Mouse (Mus musculus) testis, postnatal 14 days (tissue): ENCODE results near the gene Katna1.
"Not testable (repeated sequence)": the region's sequence is repeated elsewhere in the genome, so short reads cannot be mapped to it uniquely, and the experiment has no call there.

Experiments used
- DNase-seq: peaks from one replicate; pipeline ENCODE4 v3.0.0; 2021; ENCODE audit warnings: low spot score

Gene Katna1

DNA sequence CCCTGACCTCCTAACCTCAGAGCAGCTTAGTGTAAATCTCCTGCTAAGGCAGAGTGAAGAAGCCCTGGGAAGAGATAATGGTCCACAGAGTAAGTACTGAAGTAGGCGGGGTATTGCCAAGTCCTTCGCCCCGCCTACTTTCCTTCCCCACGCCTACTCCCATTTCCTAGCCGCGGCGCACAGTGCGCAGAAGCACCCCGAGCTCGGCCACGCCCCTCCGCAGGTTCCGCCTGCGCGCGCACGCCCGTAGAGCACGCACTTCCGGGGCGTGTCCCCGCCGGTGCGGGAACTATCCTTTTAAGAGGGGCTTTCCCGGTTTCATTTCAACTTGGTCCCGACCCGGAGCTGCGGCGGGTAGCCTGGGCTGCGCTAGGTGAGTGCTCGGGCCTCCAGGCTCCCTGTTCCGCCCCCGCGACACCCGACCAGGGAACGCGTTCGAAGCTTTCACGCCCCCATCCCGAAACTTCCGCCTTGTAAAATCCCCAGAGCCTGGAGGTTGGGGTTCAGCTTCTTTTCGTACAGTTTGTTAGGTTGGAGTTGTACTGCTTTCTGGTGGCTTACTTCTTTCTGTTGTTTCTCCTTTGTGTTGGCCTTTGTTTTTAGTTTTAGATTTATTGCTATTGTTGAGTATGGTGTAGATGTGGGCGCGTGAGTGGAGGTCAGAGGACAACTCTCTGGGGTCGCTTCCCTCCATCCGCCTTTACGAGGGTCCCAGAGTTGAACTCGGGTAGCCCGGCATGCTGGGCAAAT, at the start of gene Katna1:
Gene Katna1 (plus strand): TSS at position 250 of the 750 bp plus-strand sequence.
- peak; percentile 93 for DNase-seq

DNA sequence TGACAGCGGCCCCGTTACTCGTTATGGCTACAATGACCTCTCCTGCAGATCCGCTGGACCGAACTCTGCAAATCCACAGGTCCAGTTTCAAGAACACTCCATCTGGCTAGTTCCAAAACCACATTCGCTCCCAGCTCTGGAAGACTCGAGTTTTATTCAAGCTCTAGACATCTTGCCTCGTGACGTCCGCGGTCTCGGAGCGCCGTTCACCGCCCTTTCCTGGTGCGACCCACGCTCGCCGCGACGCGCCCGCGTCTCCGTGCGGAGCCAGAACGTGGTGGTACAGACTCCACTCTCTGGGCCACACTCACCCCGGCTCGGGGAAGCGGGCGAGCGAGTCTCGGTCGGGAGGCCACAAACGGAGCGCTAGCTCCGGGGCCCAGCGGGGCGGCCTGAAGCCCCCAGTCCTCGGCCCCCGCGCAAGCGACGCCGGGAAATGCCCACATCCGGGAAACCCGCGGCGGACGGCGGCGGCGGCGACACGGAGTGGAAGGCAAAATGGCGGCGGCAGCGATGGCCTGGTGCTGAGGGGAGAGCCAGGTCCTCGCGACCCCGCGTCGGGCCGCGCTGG, 45.0 kb upstream of the Katna1 start, which contains the start of the genes Pcmt1 and Lats1:
Gene Pcmt1 (minus strand): TSS at position 406 of the 571 bp plus-strand sequence.
Gene Lats1 (plus strand): TSS at position 484 of the 571 bp plus-strand sequence.
- peak; percentile 90 for DNase-seq

DNA sequence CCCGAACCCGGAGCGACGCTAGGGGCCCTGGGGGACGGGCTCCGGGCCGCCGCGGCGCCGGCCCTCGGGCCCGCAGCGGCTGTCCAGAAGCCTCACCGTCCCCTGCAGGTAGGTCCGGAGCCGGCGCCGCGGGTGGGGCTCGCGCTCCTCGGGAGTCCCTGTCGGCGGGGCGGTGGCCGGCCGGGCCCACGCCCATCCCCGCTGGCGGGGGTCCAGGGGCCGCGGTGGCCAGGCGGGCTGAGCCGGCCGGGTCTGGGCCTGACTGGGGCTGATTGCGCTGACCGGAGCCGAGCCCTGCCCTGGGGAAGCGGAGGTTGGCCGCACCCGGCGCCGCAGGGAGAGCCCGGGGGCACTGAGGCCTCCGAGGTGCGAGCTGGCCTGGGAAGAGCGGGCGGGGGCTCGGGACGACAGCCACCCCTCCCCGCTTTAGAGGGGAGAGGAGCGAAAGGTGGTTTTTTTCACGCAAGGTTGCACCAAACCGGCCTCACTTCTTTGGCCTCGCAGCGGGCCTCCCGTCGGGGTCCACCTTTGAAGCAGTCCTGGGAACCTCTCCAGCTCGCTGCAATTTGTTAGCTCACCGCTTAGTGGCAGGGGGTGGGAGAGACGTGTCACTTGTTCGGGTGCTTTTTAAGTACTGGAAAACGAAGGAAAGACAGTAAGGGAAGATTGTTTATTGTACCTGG, 44.3 kb upstream of the Katna1 start:
- peak; percentile 85 for DNase-seq

DNA sequence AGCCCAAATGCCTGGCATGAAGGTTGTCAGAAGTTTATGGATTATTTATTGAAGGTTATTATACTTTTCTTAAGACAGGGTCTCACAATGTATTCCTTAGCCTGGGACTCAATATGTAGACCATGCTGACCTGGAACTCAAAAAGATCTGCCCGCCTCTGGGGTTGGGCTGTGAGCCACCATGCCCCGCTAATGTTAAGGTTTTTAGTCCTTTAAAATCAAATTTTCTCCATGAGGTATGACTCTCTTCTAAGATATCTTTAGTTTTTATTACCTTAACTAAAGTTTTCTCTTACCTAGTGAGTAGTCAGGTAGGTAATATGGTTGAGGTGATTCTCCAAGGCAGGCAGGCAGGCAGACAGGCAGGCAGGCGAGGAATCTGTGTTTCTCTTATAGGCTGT, 43.6 kb upstream of the Katna1 start:
- DNase-seq, result no peak

DNA sequence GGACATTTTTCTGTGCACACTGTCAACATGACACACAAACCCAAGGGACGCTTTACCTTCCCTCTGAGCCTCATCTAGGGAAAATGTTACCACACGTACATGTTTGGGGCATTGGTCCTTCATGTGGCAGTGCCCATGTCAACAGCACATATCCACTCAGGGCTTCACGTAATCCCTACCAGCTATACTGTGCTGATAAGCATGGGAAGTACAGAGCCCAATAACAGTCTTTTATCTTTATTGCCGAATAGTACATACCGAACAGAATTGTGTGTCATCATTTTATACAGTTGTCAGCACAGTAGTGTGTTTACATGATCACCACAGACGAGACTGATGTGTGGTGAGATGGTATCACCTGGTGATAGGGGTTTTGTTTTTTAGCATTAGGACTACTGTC, 38.9 kb upstream of the Katna1 start:
- no peak for DNase-seq

DNA sequence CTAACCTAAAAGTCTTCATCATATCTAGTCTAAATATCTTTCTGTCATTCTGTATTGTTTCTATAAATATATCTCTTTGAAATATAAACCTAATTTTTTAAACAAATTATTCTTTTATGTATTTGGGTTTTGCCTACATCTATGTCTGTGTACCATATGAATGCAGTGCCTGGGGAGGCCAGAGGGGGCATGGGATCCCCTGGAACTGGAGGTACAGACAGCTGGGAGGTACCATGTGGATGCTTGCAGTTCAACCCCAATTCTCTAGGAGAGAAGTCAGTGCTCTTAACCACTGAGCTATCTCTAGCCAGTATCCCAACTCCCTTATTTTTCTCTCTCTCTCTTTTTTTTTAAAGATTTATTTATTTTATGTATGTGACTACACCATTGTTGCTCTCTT, 30.5 kb upstream of the Katna1 start:
- no peak for DNase-seq

DNA sequence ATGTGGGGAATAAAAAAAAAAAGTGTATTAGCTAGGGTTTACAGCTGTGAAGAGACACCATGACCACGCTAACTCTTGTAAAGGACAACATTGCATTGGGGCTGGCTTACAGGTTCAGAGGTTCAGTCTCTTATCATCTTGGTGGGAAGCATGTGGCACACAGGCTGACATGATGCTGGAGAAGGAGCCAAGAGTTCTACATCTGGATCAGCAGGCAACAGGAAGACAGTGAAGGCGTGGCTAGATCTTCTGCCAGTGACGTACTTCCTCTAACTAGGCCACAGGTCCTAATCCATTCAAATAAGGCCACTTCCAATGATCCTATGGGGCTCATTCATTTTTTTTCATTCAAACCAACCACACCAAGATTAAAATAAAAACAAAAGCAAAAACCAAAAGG, 25.7 kb upstream of the Katna1 start:
- DNase-seq, result no peak

DNA sequence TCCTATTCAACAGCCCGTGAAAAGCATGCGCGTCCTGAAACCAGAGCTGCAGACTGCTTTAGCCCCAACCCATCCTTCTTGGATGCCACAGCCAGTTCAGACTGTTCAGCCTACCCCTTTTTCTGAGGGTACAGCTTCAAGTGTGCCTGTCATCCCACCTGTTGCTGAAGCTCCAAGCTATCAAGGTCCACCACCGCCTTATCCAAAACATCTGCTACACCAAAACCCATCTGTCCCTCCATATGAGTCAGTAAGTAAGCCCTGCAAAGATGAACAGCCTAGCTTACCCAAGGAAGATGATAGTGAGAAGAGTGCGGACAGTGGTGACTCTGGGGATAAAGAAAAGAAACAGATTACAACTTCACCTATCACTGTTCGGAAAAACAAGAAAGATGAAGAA, 23.2 kb upstream of the Katna1 start:
- no peak for DNase-seq

DNA sequence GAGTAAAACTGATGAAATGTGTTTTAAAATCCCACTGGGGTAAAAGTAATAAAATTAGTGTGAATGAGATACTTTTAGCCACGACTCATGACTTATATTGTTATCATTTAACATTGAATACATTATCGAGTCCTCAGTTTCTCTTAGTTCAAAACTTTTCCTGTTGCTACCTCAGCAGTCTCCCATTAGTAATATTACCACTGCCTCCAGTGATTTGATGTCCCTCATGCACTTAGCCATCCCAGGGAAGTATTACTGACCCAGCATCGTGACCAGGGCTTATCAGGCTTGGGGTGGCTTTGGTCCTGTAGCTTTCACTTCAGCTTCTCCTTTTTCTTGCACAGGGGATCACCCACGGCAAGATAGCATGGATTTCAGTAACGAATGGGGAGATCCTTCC, 15.7 kb upstream of the Katna1 start:
- no peak for DNase-seq

DNA sequence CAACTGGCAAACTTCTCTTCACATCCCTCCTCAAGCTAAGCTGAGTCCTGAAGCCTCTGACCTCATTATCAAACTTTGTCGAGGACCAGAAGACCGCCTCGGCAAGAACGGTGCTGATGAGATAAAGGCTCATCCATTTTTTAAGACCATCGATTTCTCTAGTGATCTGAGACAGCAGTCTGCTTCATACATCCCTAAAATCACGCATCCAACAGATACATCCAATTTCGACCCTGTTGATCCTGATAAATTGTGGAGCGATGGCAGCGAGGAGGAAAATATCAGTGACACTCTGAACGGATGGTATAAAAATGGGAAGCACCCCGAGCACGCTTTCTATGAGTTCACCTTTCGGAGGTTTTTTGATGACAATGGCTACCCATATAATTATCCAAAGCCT, 13.3 kb upstream of the Katna1 start:
- no peak for DNase-seq

DNA sequence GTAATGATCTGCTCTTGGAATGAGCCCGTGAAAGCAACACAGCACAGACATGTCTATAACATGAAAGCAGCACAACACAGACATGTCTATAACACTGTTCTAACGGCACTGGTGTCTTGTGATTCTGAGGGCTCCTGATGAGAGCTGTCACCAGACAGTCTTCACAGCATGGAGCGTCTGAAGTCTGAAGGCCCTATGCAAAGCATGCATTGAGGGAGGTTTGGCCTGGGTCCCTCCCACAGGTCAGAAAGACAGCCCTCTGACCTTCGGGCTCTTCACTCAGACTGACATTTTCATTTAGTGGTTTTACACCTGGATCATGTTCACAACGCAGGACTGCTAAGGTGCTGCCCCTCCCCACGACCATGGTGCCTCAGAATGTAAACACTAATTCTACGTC, 10.7 kb upstream of the Katna1 start:
- DNase-seq, result no peak

DNA sequence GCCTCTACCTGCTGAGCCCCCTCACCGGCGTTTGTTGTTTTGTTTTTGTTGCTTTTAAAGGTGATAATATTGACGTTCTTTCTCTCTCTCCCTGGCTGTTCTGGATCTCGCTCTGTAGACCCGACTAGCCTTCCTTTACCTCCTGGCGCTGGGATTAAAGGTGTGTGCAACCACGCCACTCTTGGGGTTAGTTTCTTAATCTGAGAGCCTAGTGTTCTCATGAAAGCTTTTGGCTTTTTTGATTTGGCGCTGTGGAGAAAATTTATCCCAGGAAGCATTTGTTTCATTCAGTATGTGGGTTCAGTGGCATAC, 657 bp downstream of the Katna1 start:
- DNase-seq, result no peak

DNA sequence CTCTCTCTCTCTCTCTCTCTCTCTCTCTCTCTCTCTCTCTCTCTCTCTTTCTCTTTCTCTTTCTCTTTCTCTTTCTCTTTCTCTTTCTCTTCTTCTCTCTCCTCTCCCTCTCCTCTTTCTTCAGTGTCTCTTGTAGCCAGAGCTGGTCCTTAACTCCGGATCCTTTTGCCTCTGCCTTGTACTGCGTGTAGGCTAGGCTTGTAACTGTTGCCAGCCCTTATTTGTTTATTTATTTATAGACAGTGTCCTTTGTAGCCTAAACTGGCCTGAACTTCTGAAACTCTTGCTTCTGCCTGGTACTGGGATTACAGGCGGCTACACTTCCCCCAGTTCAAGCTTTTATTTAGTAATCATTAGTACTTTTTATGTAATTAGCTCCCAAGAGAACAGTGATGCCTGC, 1.2 kb downstream of the Katna1 start:
- no peak for DNase-seq

DNA sequence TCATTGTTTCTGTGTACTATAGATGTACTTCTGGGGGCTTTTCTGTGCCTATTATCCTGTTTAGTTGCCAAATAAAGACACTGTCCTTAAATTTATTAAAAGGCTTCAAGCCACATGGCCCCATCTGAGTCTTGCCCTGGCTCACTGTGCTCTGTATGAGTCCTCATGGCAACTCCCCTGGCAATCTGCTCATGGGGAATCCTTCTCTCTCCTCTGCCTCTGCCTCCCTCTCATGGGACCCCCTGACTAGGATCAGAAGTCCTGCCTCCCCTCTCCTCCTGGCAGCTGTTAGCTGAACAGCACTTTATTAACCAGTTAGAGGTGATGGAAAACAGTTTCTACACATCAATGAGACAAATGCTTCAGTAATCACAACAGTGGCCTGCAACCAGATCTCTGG, 5.8 kb downstream of the Katna1 start:
- no peak for DNase-seq

DNA sequence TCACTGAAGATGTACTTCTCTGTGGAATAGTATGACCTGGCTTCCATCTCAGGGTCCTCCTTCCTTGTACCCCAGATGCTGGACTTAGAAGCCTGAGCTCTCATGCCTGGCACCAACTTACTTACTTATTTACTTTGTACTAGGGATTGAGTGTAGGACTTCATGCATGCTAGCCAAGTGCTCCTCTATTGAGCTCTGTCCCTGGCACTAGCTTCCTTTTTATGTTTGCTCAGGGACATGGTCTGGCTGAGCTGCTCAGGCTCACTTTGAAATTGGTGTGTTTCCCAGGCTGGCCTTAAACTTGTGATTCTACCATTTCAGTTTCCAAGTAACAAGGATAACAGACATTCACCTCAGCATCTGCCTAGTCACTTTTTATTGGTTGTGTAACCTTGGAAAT, 11.3 kb downstream of the Katna1 start:
- no peak for DNase-seq

DNA sequence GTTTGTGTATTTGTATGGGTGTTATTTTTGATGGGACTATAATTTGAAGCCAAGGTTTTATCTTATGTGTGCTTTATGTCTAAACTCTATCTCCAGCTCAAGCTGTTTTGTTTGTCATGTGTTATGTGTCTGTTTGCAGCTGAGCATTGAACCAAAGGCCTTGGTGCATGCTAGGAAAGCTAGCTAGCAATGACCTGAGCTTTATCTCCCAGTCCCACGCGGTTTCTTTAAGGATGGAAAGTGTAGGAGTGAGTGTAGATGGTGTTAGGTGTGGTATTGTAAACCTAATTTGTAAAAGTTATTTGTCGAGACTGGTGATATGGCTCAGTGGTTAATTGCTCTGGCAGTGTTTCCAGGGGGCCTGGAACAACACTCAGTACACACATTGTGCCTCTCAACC, 12.1 kb downstream of the Katna1 start:
- no peak for DNase-seq

DNA sequence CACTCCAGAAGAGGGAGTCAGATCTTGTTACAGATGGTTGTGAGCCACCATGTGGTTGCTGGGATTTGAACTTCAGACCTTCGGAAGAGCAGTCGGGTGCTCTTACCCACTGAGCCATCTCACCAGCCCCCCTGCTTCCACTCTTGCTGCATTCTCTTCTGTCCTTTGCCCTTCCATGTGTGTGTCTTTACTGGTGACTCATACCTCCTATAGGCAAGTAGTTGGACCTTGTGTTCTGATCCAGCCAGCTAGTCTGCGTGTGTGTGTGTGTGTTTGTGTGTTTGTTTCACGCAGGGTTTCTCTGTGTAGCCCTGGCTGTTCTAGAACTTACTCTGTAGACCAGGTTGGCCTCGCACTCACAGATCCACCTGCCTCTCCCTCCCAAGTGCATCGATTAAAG, 19.7 kb downstream of the Katna1 start:
- not testable (repeated sequence) for DNase-seq

DNA sequence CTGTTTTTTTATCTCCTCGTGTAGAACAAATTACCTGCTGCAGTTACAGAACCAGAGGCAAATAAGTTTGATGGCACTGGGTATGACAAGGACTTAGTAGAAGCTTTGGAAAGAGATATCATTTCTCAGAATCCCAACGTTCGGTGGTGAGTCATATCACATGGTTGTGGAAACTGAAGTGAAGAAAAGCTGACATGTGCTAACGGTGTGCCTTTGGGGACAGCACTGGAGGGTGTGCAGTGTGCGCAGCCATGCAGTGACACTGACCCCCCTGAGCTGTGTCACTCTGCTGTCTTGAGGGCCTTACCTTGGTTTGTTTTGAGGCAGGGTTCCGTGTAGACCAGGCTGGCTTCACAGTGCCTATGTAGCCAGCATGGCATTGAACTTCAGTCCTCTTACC, 23.0 kb downstream of the Katna1 start:
- DNase-seq, result no peak

DNA sequence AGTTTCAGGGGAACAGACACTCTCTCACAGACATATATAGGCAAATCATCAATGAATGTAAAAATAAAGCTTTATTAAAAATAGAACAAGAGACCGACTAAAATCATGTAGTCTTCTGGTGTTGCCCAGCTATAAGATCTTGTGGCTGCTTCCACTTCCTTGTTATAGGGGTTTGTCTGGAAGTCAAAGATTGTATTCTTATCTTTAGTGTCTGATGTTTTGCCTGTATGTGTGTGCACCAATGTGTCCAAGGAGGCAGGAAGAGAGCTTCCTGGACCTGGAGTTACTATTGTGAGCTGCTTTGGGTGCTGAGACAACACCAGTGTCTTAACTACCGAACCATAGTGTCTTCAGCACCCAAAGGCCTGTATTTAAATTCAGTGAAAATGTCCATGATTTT, 31.7 kb downstream of the Katna1 start:
- DNase-seq, result no peak

DNA sequence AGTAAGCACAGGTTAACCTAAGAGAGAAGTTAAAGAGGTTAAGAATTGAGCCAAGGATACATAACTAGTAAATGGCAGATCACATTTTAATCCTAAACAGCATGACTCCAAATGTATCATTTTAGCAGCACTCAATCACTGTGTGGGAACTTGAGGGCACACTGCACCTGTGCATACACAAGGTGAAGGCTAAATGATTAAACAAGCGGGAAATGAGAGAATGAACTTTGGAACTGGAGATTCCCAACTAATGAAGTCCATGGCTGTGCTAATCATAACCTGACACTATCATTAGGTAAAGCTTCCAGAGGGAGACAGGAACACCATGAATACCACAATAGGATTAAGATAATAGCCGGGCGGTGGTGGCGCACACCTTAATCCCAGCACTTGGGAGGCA, 46.5 kb downstream of the Katna1 start:
- DNase-seq, result no peak

DNA sequence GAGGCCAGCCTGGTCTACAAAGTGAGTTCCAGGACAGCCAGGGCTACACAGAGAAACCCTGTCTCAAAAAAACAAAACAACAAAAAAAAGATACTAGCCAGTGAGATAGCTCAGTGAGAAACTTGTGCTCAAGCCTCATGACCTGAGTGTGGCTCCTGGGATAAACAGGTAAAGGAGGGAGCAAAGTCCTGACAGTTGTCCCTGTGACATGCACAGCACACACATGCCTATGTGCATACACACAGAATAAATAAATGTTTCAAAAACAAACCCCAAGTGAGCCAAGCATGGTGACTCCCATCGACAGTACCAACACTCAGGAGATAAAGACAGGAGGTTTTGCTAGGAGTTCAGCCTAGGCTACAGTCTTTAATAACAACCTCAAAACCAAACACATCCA, 47.0 kb downstream of the Katna1 start:
- no peak for DNase-seq

DNA sequence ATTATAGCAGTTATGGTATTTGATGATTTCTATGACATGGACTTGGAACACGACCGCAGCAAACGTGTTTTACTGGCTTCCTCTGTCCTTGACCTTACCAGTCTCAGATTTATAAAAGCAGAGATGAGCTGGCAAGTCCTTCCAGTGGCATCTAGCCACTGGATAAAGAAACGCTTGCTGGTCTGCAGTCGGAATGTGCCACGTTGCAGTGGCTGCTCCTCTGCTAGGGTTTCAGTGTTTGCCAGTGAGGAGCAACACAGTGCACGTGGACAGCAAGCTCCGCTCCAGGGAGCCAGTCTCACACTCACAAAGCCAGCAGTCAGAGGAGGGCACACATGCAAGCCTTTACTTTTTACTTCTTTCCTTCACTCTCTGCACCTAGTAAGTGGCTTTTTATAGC, 49.6 kb downstream of the Katna1 start:
- DNase-seq, result no peak

DNA sequence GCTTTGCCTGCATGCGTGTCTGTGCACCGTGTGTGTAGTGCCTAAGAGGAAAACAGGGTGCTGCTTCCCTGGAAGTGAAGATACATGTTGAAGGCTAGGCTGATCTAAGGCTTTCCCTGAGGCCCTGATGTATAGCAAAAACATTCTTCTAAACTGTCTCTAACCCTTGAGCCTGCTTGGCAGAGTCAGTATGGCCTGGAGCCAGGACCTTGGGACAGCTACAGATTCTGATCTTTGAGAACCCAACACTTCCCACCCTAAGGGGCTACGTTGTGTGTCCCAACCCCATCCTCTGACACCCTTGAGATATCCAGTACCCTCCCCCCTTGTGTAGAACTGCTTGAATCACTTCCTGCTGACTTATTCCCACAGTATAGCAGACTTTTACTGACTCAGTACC, 52.6 kb downstream of the Katna1 start:
- no peak for DNase-seq
